Mouse (Mus musculus): ENCODE measurements around the gene Slc6a18. TPM values are rescaled to one million over a fixed set of nuclear protein-coding genes. Genes with fewer than 3 reads are reported as not detected.

The Slc6a18 gene
- polyA plus RNA-seq, 1 experiment from 2014 or later, result not detected

DNA sequence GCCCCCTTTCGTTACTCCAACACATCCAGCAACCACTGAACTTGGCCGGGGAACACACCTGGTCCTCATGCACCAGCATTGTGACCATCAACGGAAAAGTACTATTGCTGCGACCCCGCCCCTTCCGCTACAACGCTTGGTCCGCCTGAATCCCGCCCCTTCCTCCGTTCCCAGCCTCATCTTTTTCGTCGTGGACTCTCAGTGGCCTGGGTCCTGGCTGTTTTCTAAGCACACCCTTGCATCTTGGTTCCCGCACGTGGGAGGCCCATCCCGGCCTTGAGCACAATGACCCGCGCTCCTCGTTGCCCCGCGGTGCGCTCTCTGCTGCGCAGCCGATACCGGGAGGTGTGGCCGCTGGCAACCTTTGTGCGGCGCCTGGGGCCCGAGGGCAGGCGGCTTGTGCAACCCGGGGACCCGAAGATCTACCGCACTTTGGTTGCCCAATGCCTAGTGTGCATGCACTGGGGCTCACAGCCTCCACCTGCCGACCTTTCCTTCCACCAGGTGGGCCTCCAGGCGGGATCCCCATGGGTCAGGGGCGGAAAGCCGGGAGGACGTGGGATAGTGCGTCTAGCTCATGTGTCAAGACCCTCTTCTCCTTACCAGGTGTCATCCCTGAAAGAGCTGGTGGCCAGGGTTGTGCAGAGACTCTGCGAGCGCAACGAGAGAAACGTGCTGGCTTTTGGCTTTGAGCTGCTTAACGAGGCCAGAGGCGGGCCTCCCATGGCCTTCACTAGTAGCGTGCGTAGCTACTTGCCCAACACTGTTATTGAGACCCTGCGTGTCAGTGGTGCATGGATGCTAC is 50.9 kb downstream of the Slc6a18 start, which contains the start of gene Tert:
Tert (plus strand) TSS at position 167 of the 805 bp plus-strand sequence.
- H3K4me1 ChIP-seq, result peaks cover 27% of the 10 kb centered on the region
- H3K9me3 ChIP-seq (replicated peaks), result no peaks in the 10 kb centered on the region
- H3K27ac ChIP-seq, result peak within 1 kb of the TSS; percentile 92
- DNase-seq (ENCODE audit: low spot score), result peak; percentile 84
- peaks cover 24% of the 10 kb centered on the region for H3K36me3 ChIP-seq
- 10% methylated on average over 47 of the region's 47 CpGs for WGBS
- H3K4me3 ChIP-seq, result peak within 1 kb of the TSS; percentile 76
- no peaks in the 10 kb centered on the region for H3K27me3 ChIP-seq (ENCODE audit: low read depth, poor library complexity, severe bottlenecking)

DNA sequence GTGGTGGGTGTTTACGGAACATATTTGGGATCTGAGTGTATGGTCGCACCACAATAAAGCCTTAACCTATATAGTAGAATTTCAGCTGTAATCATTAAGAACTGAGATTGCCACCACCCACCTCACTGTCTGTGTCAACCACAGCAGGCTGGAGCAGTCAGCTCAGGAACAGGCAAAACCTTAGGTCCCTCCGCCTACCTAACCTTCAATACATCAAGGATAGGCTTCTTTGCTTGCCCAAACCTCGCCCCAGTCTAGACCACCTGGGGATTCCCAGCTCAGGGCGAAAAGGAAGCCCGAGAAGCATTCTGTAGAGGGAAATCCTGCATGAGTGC is 51.4 kb downstream of the Slc6a18 start:
- Histone ChIP-seq H3K27me3 (ENCODE audit: low read depth, poor library complexity, severe bottlenecking) (no peaks in the 10 kb centered on the region), H3K9me3 (replicated peaks) (no peaks in the 10 kb centered on the region), H3K36me3 (peaks cover 27% of the 10 kb centered on the region), H3K4me3 (peak overlapping the region; percentile 76), H3K27ac (peak overlapping the region; percentile 92), H3K4me1 (peaks cover 27% of the 10 kb centered on the region)
- WGBS, result 44% methylated on average over 6 of the region's 6 CpGs
- DNase-seq (ENCODE audit: low spot score), result no peak

DNA sequence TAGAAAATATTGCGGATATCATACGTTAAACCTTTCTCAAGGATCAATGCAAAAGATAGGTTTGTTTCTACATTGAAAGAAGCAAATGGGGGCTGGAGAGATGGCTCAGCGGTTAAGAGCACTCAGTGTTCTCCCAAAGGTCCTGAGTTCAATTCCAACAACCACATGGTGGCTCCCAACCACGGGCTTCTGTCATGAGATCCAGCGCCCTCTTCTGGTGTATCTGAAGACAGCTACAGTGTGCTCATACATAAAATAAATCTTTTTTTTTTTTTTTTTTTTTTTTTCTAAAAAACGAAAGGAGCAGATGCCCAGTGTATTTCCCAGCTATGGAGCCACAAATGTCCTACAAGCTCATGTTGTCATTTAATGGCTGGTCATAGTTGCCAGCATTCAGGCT is 57.2 kb downstream of the Slc6a18 start:
- no peak for DNase-seq (ENCODE audit: low spot score)
- Histone ChIP-seq H3K27ac (no peak overlapping the region), H3K4me3 (no peak overlapping the region), H3K36me3 (peaks cover 60% of the 10 kb centered on the region), H3K4me1 (no peaks in the 10 kb centered on the region), H3K27me3 (ENCODE audit: low read depth, poor library complexity, severe bottlenecking) (no peaks in the 10 kb centered on the region), H3K9me3 (replicated peaks) (no peaks in the 10 kb centered on the region)
- WGBS, result 76% methylated on average over 6 of the region's 6 CpGs

DNA sequence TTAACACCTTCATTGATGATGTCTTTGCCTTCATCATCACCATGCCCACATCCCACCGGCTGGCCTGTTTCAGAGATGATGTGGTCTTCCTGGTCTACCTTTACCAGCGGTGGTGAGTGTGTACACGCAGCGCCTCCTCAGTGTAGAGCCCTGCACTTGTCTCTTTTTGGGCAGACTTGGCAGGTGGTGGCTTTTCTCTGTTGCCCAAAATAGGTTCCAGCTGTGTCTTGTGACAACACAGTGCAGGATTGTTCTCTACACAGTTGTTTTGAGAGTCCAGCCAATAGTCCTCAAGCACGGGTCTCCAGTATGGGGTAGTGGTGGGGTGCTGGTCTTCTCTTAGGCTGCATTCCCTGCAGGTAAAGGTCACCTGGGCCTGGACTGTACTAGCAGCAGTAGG is 59.4 kb downstream of the Slc6a18 start:
- H3K4me1 ChIP-seq, result no peaks in the 10 kb centered on the region
- no peak overlapping the region for H3K27ac ChIP-seq
- H3K4me3 ChIP-seq, result no peak overlapping the region
- no peaks in the 10 kb centered on the region for H3K9me3 ChIP-seq (replicated peaks)
- 96% methylated on average over 5 of the region's 5 CpGs for WGBS
- peaks cover 82% of the 10 kb centered on the region for H3K36me3 ChIP-seq
- H3K27me3 ChIP-seq (ENCODE audit: low read depth, poor library complexity, severe bottlenecking), result no peaks in the 10 kb centered on the region
- DNase-seq (ENCODE audit: low spot score), result no peak

Other genes with a start within 250 kb of the Slc6a18 start
- gene Lpcat1, start 210.8 kb downstream of the Slc6a18 start, polyA plus RNA-seq (2016; fragmentation: Nextera tagmentation; extraction: Ambion mirVana), result 51.5 and 56.7 TPM in 2 replicates
- not detected in 2 replicates for gene Slc6a3, start 141.3 kb downstream of the Slc6a18 start, polyA plus RNA-seq (2016; fragmentation: Nextera tagmentation; extraction: Ambion mirVana)
- 111 and 112 TPM in 2 replicates for gene Clptm1l, start 74.0 kb downstream of the Slc6a18 start, polyA plus RNA-seq (2016; fragmentation: Nextera tagmentation; extraction: Ambion mirVana)
- 10.4 and 12.9 TPM in 2 replicates for gene Tert, start 51.1 kb downstream of the Slc6a18 start, polyA plus RNA-seq (2016; fragmentation: Nextera tagmentation; extraction: Ambion mirVana)
- gene Slc6a19, start 26.8 kb upstream of the Slc6a18 start, polyA plus RNA-seq (2016; fragmentation: Nextera tagmentation; extraction: Ambion mirVana), result not detected in 2 replicates
- 49.5 and 59.6 TPM in 2 replicates for gene Slc12a7, start 55.1 kb upstream of the Slc6a18 start, polyA plus RNA-seq (2016; fragmentation: Nextera tagmentation; extraction: Ambion mirVana)
- gene Nkd2, start 169.6 kb upstream of the Slc6a18 start, polyA plus RNA-seq (2016; fragmentation: Nextera tagmentation; extraction: Ambion mirVana), result 43.2 and 57.4 TPM in 2 replicates